Mouse (Mus musculus) MEL (cell line): ENCODE results near the gene AU041133.

Experiments used
- CTCF ChIP-seq, 3 experiments: IDR thresholded peaks in 2 of 3; conservative IDR thresholded peaks in 1 of 3; 2 replicates each; pipeline ENCODE4 v1.5.1; 2011 to 2012; ENCODE audit warnings: low read length in 3 of 3, low read depth in 2 of 3, mild to moderate bottlenecking in 2 of 3, improper control_type of control experiment in 1 of 3, inconsistent platforms in 1 of 3, mixed read lengths in 1 of 3, moderate library complexity in 1 of 3; ENCODE audit not compliant: control insufficient read depth in 1 of 3, insufficient read depth in 1 of 3, poor library complexity in 1 of 3, severe bottlenecking in 1 of 3
- ETS1 ChIP-seq: IDR thresholded peaks from 2 replicates; pipeline ENCODE4 v1.6.1; 2012; ENCODE audit warnings: low read depth, mild to moderate bottlenecking, inconsistent platforms, low read length, improper control_type of control experiment, moderate library complexity
- GABPA ChIP-seq: IDR thresholded peaks from 2 replicates; pipeline ENCODE4 v1.6.1; 2012; ENCODE audit warnings: low read depth, mild to moderate bottlenecking, inconsistent platforms, low read length, improper control_type of control experiment, moderate library complexity
- NRF1 ChIP-seq: IDR thresholded peaks from 2 replicates; pipeline ENCODE4 v1.6.1; 2014; ENCODE audit warnings: low read depth, mild to moderate bottlenecking, inconsistent platforms, low read length, improper control_type of control experiment, moderate library complexity; ENCODE audit not compliant: poor library complexity, insufficient read depth, severe bottlenecking
- POLR2A ChIP-seq, 2 experiments: IDR thresholded peaks; 2 replicates each; pipeline ENCODE4 v1.6.1; 2011 to 2012; ENCODE audit warnings: low read length in 2 of 2, mild to moderate bottlenecking in 2 of 2, control low read depth in 1 of 2, improper control_type of control experiment in 1 of 2, low read depth in 1 of 2, moderate library complexity in 1 of 2; ENCODE audit not compliant: control insufficient read depth in 1 of 2, insufficient read depth in 1 of 2, poor library complexity in 1 of 2
- TBP ChIP-seq: IDR thresholded peaks from 2 replicates; pipeline ENCODE4 v1.8.0; 2011; ENCODE audit warnings: low read depth, low read length, improper control_type of control experiment
- UBTF ChIP-seq: IDR thresholded peaks from 2 replicates; pipeline ENCODE4 v1.6.1; 2012; ENCODE audit warnings: low read depth, mild to moderate bottlenecking, inconsistent platforms, low read length, improper control_type of control experiment, moderate library complexity, borderline replicate concordance; ENCODE audit not compliant: insufficient read depth
- ZNF384 ChIP-seq: IDR thresholded peaks from 2 replicates; pipeline ENCODE4 v1.6.1; 2012; ENCODE audit warnings: low read depth, mild to moderate bottlenecking, inconsistent platforms, low read length, improper control_type of control experiment

DNA sequence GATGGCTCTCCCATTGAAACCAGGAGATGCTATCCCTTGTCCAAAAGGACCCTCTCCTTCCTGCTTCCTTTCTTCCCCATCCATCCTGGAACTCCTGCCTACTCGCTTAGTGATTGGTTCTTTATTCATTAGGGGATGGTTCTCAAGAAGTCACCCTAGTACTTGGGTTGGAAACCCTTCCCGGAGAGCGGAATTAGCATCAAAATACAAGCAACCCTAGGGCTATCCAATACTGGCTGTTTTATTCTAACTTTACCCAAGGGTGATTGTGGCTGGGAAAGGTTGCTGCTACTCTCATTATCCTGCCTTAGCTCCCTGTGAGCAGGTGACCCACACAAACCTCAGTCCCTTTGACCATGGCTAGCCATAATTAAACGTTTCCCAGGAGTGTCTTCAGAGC, 19.8 kb downstream of the AU041133 start:
- TF ChIP-seq CTCF (IDR thresholded peaks at IDR 0.05 in 2 of 3, conservative IDR thresholded peaks at IDR 0.05 in 1 of 3; ENCODE audit: control insufficient read depth in 1 of 3, insufficient read depth in 1 of 3, low read depth in 2 of 3, low read length in 3 of 3, poor library complexity in 1 of 3, severe bottlenecking in 1 of 3): no peak
- no peak for TF ChIP-seq ETS1
- no peak for TF ChIP-seq ZNF384
- TF ChIP-seq TBP: no peak
- TF ChIP-seq GABPA: no peak
- TF ChIP-seq UBTF: no peak
- no peak for TF ChIP-seq POLR2A (IDR thresholded peaks at IDR 0.05; ENCODE audit: control insufficient read depth in 1 of 2, insufficient read depth in 1 of 2, low read depth in 1 of 2, low read length in 2 of 2, poor library complexity in 1 of 2)
- TF ChIP-seq NRF1: no peak
